Mouse (Mus musculus) A20 (cell line): ENCODE measurements at regions not wholly inside any gene's neighbourhood (a gene's known extent, or its start where the extent isn't known, plus 50 kb on each side); places are given as distances from the start of the nearest gene placed in this dataset.

Experiments used
- DNase-seq: peaks from one replicate; pipeline ENCODE4 v3.0.0-alpha.2; 2011; ENCODE audit warnings: low read depth, low spot score

DNA sequence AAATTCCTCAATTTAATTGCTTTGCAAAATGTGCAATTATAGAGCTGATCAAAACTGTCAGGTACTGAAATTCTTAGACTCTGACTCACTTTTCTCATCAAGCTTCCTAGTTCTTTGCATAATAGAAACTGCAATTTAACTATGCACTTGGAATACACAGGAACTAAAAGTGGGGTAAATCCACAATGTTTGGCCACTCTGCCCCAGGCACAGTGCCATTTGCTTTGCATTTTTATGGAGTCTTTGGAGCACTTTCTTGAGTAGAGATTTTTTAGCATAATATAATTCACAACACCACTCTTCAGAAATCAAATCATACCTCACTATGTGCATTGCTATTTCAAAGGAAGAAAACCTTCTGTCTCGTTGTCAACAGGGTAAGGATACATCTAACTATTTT, 414.5 kb upstream of the A730009L09Rik start:
- DNase-seq = no peak

DNA sequence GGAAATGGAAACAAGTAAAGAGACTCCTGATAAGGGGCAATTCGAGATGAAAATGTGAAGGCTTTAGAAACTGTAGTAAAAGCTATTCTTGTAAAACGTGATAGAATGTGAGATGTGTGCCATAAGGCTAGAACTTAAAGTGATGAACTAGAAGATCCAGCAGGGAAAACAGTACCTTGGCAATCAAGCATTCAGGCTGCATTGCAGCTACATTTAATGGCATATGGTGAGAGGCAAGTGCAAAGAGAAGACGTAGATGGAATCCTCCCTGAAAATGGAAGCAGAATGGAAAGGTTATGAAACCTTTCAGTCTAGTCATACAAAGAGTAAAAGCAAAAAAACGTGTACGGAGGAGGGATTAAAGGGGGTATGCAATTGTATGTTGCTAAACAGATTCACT, 403.3 kb upstream of the A730009L09Rik start:
- DNase-seq = no peak

DNA sequence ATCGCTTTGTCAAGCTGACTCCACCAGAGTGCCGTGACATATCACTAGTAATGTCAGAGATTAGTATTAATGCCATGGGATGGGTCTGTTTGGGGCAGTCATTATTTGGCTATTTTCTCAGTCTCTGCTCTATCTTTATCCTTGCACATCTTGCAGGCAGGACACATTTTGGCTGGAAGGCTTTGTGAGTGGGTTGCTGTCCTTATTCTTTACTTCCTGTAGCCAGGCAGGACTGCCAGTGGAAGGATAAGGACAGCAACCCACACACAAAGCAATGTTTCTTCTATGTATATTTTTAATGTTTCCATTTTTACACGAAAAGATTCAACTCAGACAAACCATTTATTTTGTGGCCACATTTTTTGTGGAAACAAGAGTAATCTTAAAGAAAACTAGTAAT, 397.4 kb upstream of the A730009L09Rik start:
- no peak for DNase-seq

DNA sequence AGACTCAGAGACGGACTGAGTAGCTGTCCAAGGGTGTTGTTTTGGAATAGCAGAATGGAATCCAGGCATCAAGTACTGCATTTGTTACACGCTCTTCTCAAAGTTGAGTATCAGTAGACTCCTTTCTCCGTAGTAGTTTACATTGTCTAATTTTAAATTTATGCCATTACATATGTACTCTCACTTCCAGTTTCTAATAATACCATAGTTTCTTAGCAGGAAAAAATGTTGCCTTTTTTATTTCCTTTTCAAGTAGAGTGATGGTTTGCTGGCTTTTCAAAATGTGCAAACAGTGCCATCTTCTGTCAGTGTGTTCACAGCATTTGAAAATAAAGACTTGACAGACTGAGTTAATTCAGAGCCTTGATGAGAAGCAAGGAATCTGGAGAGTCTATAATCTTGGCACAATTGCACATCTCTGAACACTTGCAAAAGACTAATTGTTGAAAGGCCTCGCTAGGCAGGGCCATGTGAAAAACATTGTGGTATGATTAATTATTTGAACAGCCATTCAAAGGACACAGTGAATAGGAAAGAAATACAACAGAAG, 379.2 kb upstream of the A730009L09Rik start:
- DNase-seq = peak; percentile 44

DNA sequence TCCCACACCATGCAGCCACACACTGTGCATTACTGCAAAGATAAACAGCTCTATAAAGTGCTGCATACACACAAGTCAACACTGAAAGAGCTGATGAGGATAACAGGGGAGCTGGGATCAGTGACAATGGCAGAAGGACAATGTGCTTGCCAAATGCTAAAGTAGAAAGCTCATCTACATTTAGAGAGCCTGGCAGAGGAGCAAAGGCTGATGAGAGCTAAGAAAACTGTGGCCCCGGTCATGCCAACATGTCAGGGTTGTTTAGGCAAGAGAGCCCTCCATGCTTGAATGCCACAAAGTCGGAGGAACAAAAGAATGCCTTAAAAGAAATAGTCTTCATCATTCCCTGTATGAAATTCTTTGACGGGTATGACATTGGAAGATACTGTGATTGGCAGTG, 363.0 kb upstream of the A730009L09Rik start:
- no peak for DNase-seq

DNA sequence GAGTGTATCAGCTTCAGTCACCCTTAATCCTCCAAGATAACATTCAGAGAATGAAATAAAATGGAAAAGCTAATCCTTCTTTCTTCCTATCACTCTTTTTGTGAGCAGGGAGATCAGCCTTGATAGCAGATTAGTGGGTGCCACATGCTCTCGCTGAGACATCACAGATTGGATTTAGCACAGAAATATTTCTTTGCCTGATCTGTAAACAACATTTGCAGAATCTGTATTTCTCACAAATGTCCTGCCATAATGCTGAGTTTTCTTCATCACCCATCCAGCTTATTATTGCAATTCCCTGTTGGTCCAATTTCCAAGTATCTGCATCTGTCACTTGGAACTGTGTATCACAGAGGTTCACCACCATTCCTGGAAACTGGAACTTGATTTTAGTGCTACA, 342.8 kb upstream of the A730009L09Rik start:
- DNase-seq = no peak
